Mouse (Mus musculus): ENCODE data around the gene Timm22. TPM values are rescaled to one million over a fixed set of nuclear protein-coding genes. Genes with fewer than 3 reads are reported as not detected.

Gene Timm22
- polyA plus RNA-seq, 1 experiment, result 17.4 TPM

DNA sequence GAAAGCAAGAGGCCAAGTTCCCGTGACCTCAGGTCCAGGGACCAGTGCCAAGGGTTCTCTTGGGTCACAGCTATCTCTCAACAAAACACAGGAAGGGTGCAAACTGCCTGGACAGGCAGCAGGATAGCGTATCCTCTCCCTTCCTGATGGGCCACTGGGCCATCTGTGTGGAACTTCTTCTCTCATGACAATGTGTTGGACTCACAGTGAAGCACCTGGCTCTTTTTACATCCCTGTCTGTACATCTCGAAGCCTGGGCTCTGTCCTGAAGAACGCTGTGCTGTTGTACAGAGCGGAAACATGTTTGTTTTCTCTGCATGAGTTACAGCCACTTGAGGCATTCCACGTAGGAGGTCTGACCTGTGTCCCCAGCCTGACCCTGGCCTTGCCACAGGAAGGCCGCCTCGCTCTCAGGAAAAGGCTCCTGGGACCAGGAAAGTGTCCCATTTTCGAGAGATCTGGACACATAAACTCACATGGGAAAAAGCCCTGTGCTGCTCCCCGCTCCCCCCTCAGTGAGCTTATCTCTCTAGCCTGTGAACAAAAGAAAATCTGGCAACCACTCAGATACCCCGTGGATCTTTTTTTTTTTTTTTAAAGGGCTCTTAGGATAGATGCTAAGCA is 26.7 kb upstream of the Timm22 start:
- 39% methylated on average over 11 of the region's 11 CpGs for WGBS
- no peaks in the 10 kb centered on the region for H3K27me3 ChIP-seq (replicated peaks; ENCODE audit: control insufficient read depth, insufficient read depth, low read length)
- peak; percentile 90 for DNase-seq
- H3K36me3 ChIP-seq (ENCODE audit: control insufficient read depth, insufficient read depth, low read length), result no peaks in the 10 kb centered on the region
- TF ChIP-seq CTCF (conservative IDR thresholded peaks at IDR 0.05; ENCODE audit: insufficient read depth, insufficient read length, low read depth, low read length), result no peak
- no peak for TF ChIP-seq POLR2A (IDR thresholded peaks at IDR 0.05; ENCODE audit: low read depth, low read length)
- no peak overlapping the region for H3K4me3 ChIP-seq (ENCODE audit: insufficient read depth, low read depth, low read length)
- H3K4me1 ChIP-seq (ENCODE audit: control insufficient read depth, insufficient read depth, low read length), result 0 out of 2 replicates have a peak, but pooled peaks cover 3% of the 10 kb centered on the region
- peak overlapping the region; percentile 66; the same call in 1 of the 2 replicates for H3K27ac ChIP-seq (ENCODE audit: insufficient read depth, low read depth, low read length)

DNA sequence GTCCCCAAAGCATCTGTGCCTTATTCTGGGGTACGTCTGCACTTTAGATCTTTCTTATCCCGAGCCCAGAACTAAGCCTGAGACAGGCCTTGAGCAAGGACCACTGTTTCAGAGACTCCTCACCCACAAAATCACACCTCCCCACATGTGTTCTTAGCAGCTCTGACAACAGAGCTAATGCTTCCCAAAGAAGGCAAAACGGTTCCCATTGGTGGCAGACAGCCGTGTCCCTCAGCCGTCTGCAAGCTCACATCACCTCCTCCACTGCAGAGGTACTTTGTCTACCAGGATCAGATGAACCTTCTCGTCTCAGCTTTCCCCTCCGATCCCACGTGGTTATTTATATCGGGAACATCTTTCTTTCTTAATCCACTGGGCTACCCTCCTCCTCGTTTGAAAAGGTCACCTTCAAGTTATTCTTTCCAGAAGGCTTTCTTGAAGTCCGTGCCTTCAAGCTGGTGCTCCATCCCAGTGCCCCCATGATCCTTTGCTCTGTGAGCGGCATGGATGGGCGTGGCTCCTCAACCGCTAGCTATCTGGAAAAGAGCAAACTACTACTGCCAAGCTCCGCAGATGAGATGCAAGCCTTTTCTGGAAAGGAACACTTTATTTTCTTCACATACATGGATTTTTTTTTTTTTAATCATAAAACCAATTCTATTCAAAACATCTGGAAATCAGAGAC is 25.4 kb upstream of the Timm22 start:
- Histone ChIP-seq H3K4me3 (ENCODE audit: insufficient read depth, low read depth, low read length) (no peak overlapping the region), H3K36me3 (ENCODE audit: control insufficient read depth, insufficient read depth, low read length) (no peaks in the 10 kb centered on the region), H3K27ac (ENCODE audit: insufficient read depth, low read depth, low read length) (no peak overlapping the region; the same call in 1 of the 2 replicates), H3K4me1 (ENCODE audit: control insufficient read depth, insufficient read depth, low read length) (0 out of 2 replicates have a peak, but pooled peaks cover 3% of the 10 kb centered on the region), H3K27me3 (replicated peaks; ENCODE audit: control insufficient read depth, insufficient read depth, low read length) (no peaks in the 10 kb centered on the region)
- 68% methylated on average over 15 of the region's 15 CpGs for WGBS
- TF ChIP-seq CTCF (conservative IDR thresholded peaks at IDR 0.05; ENCODE audit: insufficient read depth, insufficient read length, low read depth, low read length), result no peak
- TF ChIP-seq POLR2A (IDR thresholded peaks at IDR 0.05; ENCODE audit: low read depth, low read length), result no peak
- no peak for DNase-seq

DNA sequence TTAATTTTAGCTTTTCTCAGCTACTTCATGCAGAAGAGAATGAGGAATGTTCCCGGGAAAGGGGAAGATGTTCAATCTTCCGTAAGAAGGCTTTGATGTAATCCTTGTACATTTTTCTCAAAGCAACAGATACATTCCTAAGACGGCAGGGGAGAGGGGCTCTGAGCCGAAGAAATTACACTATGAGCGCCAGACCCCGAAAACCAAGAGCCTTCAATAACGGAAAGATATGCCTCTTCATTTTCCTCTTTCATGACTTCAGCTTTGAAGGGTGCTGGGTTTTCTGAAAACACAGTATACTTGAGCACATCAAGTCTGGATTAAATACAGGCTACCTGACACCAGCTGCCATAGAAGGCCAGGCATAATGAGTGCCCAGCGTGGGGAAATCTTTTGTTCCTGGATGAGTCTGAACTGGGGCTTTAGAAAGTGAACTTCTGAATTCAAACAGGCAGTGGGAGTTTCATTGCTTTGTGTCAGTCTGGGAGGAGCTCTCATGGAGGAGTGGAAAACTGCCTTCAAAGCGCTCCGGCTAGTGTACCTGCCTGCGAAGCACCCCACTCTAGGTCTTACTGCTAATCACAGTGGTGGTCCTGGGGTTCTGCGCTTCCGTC is 23.9 kb upstream of the Timm22 start:
- Histone ChIP-seq H3K27me3 (replicated peaks; ENCODE audit: control insufficient read depth, insufficient read depth, low read length) (no peaks in the 10 kb centered on the region), H3K27ac (ENCODE audit: insufficient read depth, low read depth, low read length) (no peak overlapping the region), H3K4me1 (ENCODE audit: control insufficient read depth, insufficient read depth, low read length) (0 out of 2 replicates have a peak, but pooled peaks cover 3% of the 10 kb centered on the region), H3K4me3 (ENCODE audit: insufficient read depth, low read depth, low read length) (no peak overlapping the region), H3K36me3 (ENCODE audit: control insufficient read depth, insufficient read depth, low read length) (no peaks in the 10 kb centered on the region)
- DNase-seq, result no peak
- TF ChIP-seq POLR2A (IDR thresholded peaks at IDR 0.05; ENCODE audit: low read depth, low read length) (no peak), CTCF (conservative IDR thresholded peaks at IDR 0.05; ENCODE audit: insufficient read depth, insufficient read length, low read depth, low read length) (no peak)
- 78% methylated on average over 13 of the region's 13 CpGs for WGBS

DNA sequence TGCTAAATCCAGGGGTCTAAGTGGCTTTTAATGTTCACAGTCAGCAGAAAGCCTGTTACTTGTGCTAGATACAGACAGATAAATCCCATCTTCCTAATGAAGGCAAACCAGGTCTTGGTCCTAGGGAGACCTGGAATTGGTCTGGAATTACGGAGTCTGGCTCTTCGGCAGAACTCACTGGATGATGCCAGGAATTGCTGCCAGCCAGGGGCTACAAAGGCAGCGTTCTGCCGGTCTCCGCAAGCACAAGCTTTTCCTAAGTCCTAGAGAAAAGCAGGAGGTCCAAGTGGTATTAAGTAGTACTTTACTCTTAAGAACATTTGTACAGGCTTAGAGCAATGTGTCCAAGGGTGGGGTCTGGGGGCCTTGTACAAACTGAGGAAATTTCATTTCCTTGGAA is 22.4 kb upstream of the Timm22 start:
- TF ChIP-seq CTCF (conservative IDR thresholded peaks at IDR 0.05; ENCODE audit: insufficient read depth, insufficient read length, low read depth, low read length) (no peak), POLR2A (IDR thresholded peaks at IDR 0.05; ENCODE audit: low read depth, low read length) (no peak)
- no peak overlapping the region for H3K27ac ChIP-seq (ENCODE audit: insufficient read depth, low read depth, low read length)
- no peaks in the 10 kb centered on the region for H3K27me3 ChIP-seq (replicated peaks; ENCODE audit: control insufficient read depth, insufficient read depth, low read length)
- WGBS, result 87% methylated on average over 5 of the region's 5 CpGs
- H3K4me1 ChIP-seq (ENCODE audit: control insufficient read depth, insufficient read depth, low read length), result 0 out of 2 replicates have a peak, but pooled peaks cover 2% of the 10 kb centered on the region
- H3K36me3 ChIP-seq (ENCODE audit: control insufficient read depth, insufficient read depth, low read length), result no peaks in the 10 kb centered on the region
- no peak overlapping the region for H3K4me3 ChIP-seq (ENCODE audit: insufficient read depth, low read depth, low read length)
- no peak for DNase-seq

DNA sequence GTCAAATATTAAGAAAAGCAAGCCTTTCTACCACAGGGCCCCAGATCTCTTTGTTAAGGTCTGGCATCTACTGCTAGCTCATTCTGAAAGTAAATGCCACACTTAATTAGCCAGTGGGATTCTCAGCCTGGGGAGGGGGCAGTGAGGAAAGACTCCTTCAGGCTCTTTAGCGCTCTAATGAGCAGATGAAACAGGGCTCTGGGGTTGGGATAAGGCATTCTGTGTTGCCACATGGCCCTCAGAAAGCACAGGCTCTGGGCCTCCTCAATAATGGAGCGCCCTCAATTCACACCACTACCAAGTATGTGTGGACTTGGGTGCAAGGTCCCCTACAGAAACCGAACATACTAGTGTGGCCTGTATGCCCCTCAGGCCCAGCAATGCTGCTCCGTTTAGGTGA is 21.7 kb upstream of the Timm22 start:
- no peak for DNase-seq
- Histone ChIP-seq H3K4me1 (ENCODE audit: control insufficient read depth, insufficient read depth, low read length) (no peaks in the 10 kb centered on the region), H3K4me3 (ENCODE audit: insufficient read depth, low read depth, low read length) (no peak overlapping the region), H3K36me3 (ENCODE audit: control insufficient read depth, insufficient read depth, low read length) (no peaks in the 10 kb centered on the region), H3K27ac (ENCODE audit: insufficient read depth, low read depth, low read length) (no peak overlapping the region), H3K27me3 (replicated peaks; ENCODE audit: control insufficient read depth, insufficient read depth, low read length) (no peaks in the 10 kb centered on the region)
- no peak for TF ChIP-seq CTCF (conservative IDR thresholded peaks at IDR 0.05; ENCODE audit: insufficient read depth, insufficient read length, low read depth, low read length)
- TF ChIP-seq POLR2A (IDR thresholded peaks at IDR 0.05; ENCODE audit: low read depth, low read length), result no peak
- WGBS, result 89% methylated on average over 4 of the region's 4 CpGs

DNA sequence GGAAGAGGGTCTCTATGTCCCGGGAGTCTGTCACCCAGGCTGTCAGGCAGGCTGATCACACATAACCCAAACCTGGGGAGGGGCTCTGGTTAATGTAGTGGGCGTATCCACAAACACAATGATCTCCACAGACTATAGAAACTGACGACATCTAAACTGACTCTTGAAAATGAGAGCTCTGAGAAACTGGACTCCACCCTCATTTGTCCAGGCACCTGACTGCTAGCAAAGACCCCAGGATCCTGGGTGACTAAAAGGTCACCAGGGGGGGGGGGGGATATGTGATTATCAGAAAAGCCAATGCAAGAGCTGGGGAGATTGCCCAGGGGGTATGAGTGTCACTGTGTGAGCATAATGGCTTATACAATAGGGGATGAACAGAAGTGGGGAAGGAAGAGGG is 21.0 kb upstream of the Timm22 start:
- 86% methylated on average over 3 of the region's 3 CpGs for WGBS
- TF ChIP-seq POLR2A (IDR thresholded peaks at IDR 0.05; ENCODE audit: low read depth, low read length) (no peak), CTCF (conservative IDR thresholded peaks at IDR 0.05; ENCODE audit: insufficient read depth, insufficient read length, low read depth, low read length) (no peak)
- no peak overlapping the region for H3K27ac ChIP-seq (ENCODE audit: insufficient read depth, low read depth, low read length)
- H3K27me3 ChIP-seq (replicated peaks; ENCODE audit: control insufficient read depth, insufficient read depth, low read length), result no peaks in the 10 kb centered on the region
- H3K4me3 ChIP-seq (ENCODE audit: insufficient read depth, low read depth, low read length), result no peak overlapping the region
- DNase-seq, result no peak
- H3K4me1 ChIP-seq (ENCODE audit: control insufficient read depth, insufficient read depth, low read length), result no peaks in the 10 kb centered on the region
- no peaks in the 10 kb centered on the region for H3K36me3 ChIP-seq (ENCODE audit: control insufficient read depth, insufficient read depth, low read length)

DNA sequence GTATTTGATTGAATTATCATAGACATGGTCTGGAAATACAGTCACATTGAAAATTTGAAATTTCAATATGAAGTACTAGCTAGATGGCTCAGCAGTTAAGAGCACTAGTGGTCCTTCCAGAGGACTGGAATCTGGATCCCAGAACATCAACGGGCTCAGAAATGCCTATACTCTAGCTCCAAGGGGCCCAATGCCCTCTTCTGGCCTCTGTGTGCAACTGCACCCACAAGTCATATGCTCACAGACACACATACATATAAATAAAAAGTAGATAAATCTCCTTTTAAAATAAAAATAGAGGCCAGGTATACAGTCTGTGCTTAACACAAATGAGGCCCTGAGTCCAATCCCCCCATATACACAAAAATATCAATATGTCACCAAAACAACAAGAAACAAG is 19.7 kb upstream of the Timm22 start:
- no peaks in the 10 kb centered on the region for H3K4me1 ChIP-seq (ENCODE audit: control insufficient read depth, insufficient read depth, low read length)
- H3K27ac ChIP-seq (ENCODE audit: insufficient read depth, low read depth, low read length), result no peak overlapping the region
- no peaks in the 10 kb centered on the region for H3K36me3 ChIP-seq (ENCODE audit: control insufficient read depth, insufficient read depth, low read length)
- H3K27me3 ChIP-seq (replicated peaks; ENCODE audit: control insufficient read depth, insufficient read depth, low read length), result no peaks in the 10 kb centered on the region
- WGBS, result 100% methylated on average over 1 of the region's 1 CpGs
- no peak for DNase-seq
- no peak for TF ChIP-seq POLR2A (IDR thresholded peaks at IDR 0.05; ENCODE audit: low read depth, low read length)
- TF ChIP-seq CTCF (conservative IDR thresholded peaks at IDR 0.05; ENCODE audit: insufficient read depth, insufficient read length, low read depth, low read length), result peak; percentile 30; the same call in 1 of the 2 replicates
- H3K4me3 ChIP-seq (ENCODE audit: insufficient read depth, low read depth, low read length), result no peak overlapping the region

All from kidney, adult 2 months (tissue).